Mouse (Mus musculus) neutrophil, adult 65 days (primary cell): ENCODE results near the gene Olfr1196. TPM values are rescaled to one million over a fixed set of nuclear protein-coding genes. Genes with fewer than 3 reads are reported as not detected.

Source experiments
- total RNA-seq: library from RNA; stranded (reverse); gene quantifications from 2 replicates; pipeline ENCODE4 v1.2.4, GENCODE M21; 2023

Olfr1196 gene
- not detected in 2 replicates for total RNA-seq

DNA sequence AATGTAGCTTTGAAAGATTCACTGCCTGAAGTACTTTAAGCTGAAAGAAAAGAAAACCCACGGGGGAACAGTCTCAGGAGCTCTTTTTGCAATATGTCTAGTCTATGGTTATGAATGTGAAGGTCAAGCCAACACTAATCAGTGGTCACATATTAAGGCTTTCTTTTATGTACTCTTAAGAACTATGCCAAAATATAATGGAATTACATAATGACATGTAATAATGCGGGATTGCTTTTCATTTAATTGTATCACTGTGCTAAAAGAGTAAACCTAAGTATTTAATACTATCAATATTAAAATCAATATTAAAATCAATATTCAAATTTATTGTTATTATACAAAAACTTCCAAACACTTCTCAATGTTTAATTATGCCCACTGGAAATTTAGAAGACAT is at the start of gene Olfr1196:
Gene Olfr1196, minus strand, starts transcription at position 101 of the 400 bp plus-strand sequence.

DNA sequence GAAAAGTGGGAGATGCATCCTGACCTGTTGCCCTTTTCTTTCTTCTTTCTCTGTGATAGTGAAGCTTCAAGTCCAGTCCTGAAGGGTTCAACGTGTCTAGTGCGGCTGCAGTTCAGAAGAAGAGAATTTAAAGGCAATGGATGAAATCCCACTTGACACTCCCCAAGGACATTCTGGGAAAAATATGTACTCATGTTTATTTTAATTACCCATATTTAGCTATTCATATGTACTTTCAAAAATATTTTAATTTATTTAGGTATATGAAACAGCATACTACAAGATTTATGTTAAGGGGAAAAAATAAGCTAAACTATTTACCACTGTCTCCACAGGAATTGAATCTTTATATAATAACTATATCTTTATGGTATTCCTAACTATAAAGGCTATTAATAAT is 46.9 kb upstream of the Olfr1196 start, which contains the start of gene Olfr1198:
Gene Olfr1198, minus strand, starts transcription at position 101 of the 400 bp plus-strand sequence.

DNA sequence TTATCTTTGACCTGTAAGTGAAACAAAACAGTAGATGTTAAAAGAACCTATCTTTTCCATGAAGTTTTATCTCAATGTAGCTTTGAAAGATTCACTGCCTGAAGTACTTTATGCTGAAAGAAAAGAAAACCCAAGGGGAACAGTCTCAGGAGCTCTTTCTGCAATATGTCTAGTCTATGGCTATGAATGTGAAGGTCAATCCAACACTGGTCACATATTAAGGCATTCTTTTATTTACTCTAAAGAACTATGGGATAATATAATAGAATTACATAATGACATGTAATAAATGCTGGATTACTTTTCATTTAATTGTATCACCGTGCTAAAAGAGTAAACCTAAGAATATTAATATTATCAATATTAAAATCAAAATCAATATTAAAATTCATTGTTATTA is 27.9 kb upstream of the Olfr1196 start, which contains the start of gene Olfr1197:
Gene Olfr1197, minus strand, starts transcription at position 101 of the 400 bp plus-strand sequence.

DNA sequence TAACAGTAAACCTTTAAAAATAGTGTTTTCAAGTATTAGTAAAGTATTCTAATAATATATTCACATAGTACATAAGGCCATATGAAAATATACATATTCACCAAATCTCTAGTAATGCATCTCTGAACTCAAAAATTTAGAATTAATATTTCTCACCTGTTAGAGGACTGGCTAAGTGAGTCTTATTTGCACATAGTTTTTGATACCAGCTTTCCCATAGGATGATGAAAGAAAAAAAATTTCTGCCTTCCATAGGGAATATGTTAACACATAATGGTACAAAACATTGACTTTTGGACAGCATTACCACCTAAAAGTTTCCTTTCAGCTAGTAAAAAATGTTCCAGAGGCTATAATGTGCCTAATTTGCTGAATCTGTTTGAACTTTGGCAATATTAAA is 15.3 kb downstream of the Olfr1196 start, which contains the start of gene Olfr1195:
Gene Olfr1195, minus strand, starts transcription at position 101 of the 400 bp plus-strand sequence.

DNA sequence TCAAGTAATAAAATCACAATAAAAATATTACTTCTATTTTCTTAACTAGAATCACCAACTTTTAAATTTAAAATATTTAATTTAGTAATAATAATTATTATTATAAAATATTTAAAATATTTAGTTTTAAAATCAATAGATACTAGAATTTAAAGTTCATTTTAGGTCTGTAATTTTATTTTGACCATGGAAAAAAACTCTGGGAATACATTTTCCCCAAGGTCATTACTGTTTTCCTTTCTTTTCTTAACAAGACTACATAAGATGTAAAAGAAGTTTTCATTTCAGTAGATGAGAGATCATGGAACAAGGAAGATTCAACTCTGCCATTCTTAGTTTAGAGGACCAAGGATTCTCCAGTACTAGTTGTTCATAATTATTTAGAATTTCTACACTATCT is 29.1 kb downstream of the Olfr1196 start, which contains the start of gene Olfr1193:
Gene Olfr1193, plus strand, starts transcription at position 301 of the 400 bp plus-strand sequence.

DNA sequence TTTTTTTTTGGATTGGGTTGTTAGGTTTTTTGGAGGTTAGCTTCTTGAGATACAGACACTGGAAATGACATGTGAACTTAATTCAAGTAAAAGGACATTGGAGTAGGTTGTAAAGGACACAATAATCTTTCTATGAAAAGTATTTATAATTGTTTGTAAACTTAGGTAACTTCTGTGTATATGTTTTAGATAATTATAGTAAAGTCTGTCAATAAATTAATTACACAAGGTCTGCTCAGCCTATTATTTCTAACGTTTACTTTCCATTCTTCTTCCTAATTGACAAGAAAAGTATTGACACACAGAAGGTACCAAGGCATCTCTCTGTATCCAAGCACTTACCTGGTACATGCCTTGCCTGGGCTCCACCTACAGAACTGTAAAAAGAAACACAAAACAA is 56.2 kb downstream of the Olfr1196 start, which contains the start of gene Olfr1192-ps1:
Gene Olfr1192-ps1, plus strand, starts transcription at position 301 of the 400 bp plus-strand sequence.

Other genes starting within 250 kb of the Olfr1196 start
- gene Olfr1183, start 249.7 kb downstream of the Olfr1196 start, total RNA-seq, result not detected in 2 replicates
- not detected in 2 replicates for gene Olfr1184, start 221.0 kb downstream of the Olfr1196 start, total RNA-seq
- not detected in 2 replicates for gene Olfr1185-ps1, start 211.3 kb downstream of the Olfr1196 start, total RNA-seq
- not detected in 2 replicates for gene Olfr1186, start 186.0 kb downstream of the Olfr1196 start, total RNA-seq
- gene Olfr1188, start 147.7 kb downstream of the Olfr1196 start, total RNA-seq, result not detected in 2 replicates
- gene Olfr1189, start 118.1 kb downstream of the Olfr1196 start, total RNA-seq, result not detected in 2 replicates
- 0.06 TPM in 1 of 2 replicates, not detected in the other for gene Olfr1191-ps1, start 64.1 kb downstream of the Olfr1196 start, total RNA-seq
- not detected in 2 replicates for gene Olfr1192-ps1, start 56.1 kb downstream of the Olfr1196 start, total RNA-seq
- not detected in 2 replicates for gene Olfr1193, start 29.0 kb downstream of the Olfr1196 start, total RNA-seq
- gene Olfr1195, start 15.4 kb downstream of the Olfr1196 start, total RNA-seq, result not detected in 2 replicates
- gene Olfr1197, start 27.8 kb upstream of the Olfr1196 start, total RNA-seq, result not detected in 2 replicates
- not detected in 2 replicates for gene Olfr1198, start 46.8 kb upstream of the Olfr1196 start, total RNA-seq
- not detected in 2 replicates for gene Olfr1199, start 55.9 kb upstream of the Olfr1196 start, total RNA-seq
- gene Olfr1200, start 65.9 kb upstream of the Olfr1196 start, total RNA-seq, result not detected in 2 replicates
- not detected in 2 replicates for gene Olfr1201, start 88.4 kb upstream of the Olfr1196 start, total RNA-seq
- gene Olfr1202, start 109.9 kb upstream of the Olfr1196 start, total RNA-seq, result not detected in 2 replicates
- not detected in 2 replicates for gene Olfr1205, start 125.1 kb upstream of the Olfr1196 start, total RNA-seq
- gene Olfr1204, start 144.7 kb upstream of the Olfr1196 start, total RNA-seq, result not detected in 2 replicates
- not detected in 2 replicates for gene Olfr1206, start 158.6 kb upstream of the Olfr1196 start, total RNA-seq
- not detected in 2 replicates for gene Olfr1208, start 197.7 kb upstream of the Olfr1196 start, total RNA-seq
- gene Olfr1209, start 210.6 kb upstream of the Olfr1196 start, total RNA-seq, result not detected in 2 replicates
- gene Olfr1211, start 233.5 kb upstream of the Olfr1196 start, total RNA-seq, result not detected in 2 replicates
- not detected in 2 replicates for gene Olfr1212, start 249.4 kb upstream of the Olfr1196 start, total RNA-seq